Mouse (Mus musculus) bone marrow macrophage, adult 2 months (primary cell): ENCODE results near the gene Vmn2r26.

Experiments
- CTCF ChIP-seq: IDR thresholded peaks from 2 replicates; pipeline ENCODE4 v1.5.1; 2012; ENCODE audit warnings: low read depth, mild to moderate bottlenecking, low read length, moderate library complexity
- POLR2A ChIP-seq: IDR thresholded peaks from 2 replicates; pipeline ENCODE4 v1.6.1; 2012; ENCODE audit warnings: mild to moderate bottlenecking, low read depth, low read length, borderline replicate concordance

DNA sequence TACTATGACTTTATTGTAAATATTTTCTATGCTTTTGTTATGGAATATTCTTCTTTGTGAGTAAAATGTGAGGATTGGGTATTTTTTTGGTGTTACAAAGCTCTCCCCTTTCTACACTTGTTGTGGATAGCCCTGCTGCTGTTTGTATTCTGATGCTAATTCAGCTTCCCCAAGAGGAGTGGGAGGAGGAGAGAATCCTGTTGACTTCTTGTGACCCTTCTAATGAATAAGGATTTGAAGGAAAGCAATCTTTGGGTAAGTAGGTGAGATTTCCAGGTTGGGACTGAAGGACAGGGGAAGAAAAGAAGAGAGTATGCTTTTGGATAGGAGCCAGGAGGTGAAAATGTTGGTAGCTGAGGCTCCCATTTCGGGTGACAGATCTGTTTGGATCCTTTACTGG is 3.5 kb upstream of the Vmn2r26 start:
- TF ChIP-seq POLR2A (no peak), CTCF (no peak)
